Mouse (Mus musculus) testis, adult 2 months (tissue): ENCODE data around the gene Dab2.

ENCODE experiments used
- CTCF ChIP-seq: fragments of 200-500 bp; IDR thresholded peaks from 2 replicates; pipeline ENCODE4 v1.5.1; 2012; ENCODE audit warnings: low read depth, mild to moderate bottlenecking, inconsistent platforms, low read length, moderate library complexity; ENCODE audit not compliant: control insufficient read depth, insufficient read depth, insufficient replicate concordance
- POLR2A ChIP-seq: fragments of 200-500 bp; IDR thresholded peaks from 2 replicates; pipeline ENCODE4 v1.6.1; 2012; ENCODE audit warnings: low read depth, mild to moderate bottlenecking, inconsistent platforms, low read length, moderate library complexity; ENCODE audit not compliant: control insufficient read depth

DNA sequence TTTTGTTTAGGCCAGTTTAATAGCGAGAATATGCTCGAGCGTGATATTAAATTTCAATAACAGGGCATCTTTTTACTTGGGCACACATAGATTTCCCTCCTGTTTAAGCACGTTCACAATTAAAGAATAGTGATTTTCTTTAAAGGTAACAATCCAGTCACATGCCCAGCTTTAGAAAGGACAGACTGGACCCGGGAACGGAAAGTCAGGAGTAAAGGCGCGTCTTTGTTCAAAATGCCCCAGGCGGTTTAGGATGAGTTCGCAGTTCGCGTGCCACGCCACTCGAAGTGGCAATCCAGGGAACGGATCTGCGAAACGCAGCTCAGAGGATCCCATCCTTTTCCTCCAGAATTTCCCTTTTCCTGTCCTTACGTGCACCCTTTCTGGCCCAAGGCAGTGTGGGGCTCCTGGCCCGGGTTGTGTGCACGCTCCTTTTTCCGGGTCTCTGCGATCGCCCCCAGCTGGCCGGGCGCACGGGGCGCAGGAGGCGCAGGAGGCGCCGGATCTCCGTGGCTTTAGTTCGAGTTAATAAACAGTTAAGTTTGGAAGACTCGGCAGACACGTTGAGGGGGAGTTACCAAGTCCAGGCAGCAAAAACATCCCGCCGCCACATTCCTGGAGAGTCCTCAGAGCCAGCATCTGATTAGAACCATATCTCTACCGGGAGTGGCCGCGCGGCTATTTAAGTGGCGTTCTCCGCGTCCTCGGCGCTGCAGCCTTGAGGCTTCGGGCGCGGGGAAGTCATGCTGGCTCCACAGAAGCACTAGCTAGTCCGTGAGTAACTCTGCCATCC, 86.8 kb downstream of the Dab2 start:
- TF ChIP-seq POLR2A (no peak), CTCF (no peak)
